8 mouse cellular contexts compared by ENCODE assay signal in the genomic region with DNA sequence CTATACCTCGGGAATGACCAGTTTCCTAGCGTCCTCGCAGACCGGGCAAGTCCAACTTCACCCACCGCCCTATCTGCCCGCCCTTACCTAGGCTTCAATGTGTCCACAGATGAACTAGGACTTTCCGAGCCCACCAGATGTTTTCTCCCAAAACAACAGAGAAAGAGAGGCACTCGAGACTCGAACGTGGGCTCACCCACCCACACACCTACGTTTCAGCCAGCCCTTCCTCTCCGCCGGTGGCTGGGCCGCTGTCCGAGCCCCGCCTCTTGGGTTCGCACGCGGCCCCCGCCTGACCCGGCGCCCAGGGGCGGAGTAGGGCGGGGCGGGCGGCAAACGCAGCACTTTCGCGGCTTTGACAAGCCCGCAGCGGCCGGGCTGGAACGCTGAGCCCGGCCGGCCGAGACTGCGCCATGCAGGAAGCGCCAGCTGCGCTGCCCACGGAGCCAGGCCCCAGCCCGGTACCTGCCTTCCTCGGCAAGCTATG. TPM values are rescaled to one million over a fixed set of nuclear protein-coding genes. Genes with fewer than 3 reads are reported as not detected.
DNase-seq lines count a peak whose midpoint lies in the region; ATAC-seq lines count a peak whose summit lies in the region.

A gene (plus strand): TSS at position 341 of the 487 bp plus-strand sequence.

- no peaks in the 10 kb centered on the region for H3K9me3 ChIP-seq in embryonic facial prominence, embryonic 15.5 days (replicated peaks)

- H3K4me1 ChIP-seq in embryonic facial prominence, embryonic 15.5 days: peaks cover 39% of the 10 kb centered on the region

- H3K36me3 ChIP-seq in embryonic facial prominence, embryonic 15.5 days: no peaks in the 10 kb centered on the region

- WGBS in embryonic facial prominence, embryonic 15.5 days: under 1% methylated on average over 42 of the region's 42 CpGs

- H3K4me3 ChIP-seq in embryonic facial prominence, embryonic 15.5 days (replicated peaks): peak within 1 kb of the TSS; percentile 47

- intact Hi-C loops in heart, postnatal 10 days (cut with DNase I): loop anchor here (2.0 kb wide), 1 partner anchor 19 kb away; a partner anchor contains a TSS

- peak within 1 kb of the TSS; percentile 90 for H3K4me2 ChIP-seq in embryonic facial prominence, embryonic 15.5 days (replicated peaks)

- no peak within 1 kb of the TSS; the same call in 1 of the 2 replicates for H3K9ac ChIP-seq in embryonic facial prominence, embryonic 15.5 days

- peak; percentile 8; the same call in 1 of the 2 replicates for ATAC-seq in embryonic facial prominence, embryonic 15.5 days (ENCODE audit: insufficient number of reproducible peaks, low FRiP score, low TSS enrichment, low read depth)
- ATAC-seq in megakaryocyte progenitor cell, adult 5-6 weeks (replicated peaks; ENCODE audit: poor library complexity): peak; percentile 27

- H3K27me3 ChIP-seq in embryonic facial prominence, embryonic 15.5 days: peaks cover 86% of the 10 kb centered on the region

- peak; percentile 48 for DNase-seq in layer of hippocampus, adult 11-12 months (ENCODE audit: low spot score)
- no peak for DNase-seq in layer of hippocampus, postnatal 36 days
- peak; percentile 67 for DNase-seq in Muller cell, postnatal 12 days (ENCODE audit: inconsistent ontology term)
- peak; percentile 69 to 74 for DNase-seq in heart, postnatal 10 days
- DNase-seq in kidney, postnatal 4 days: peak; percentile 59 to 75
- DNase-seq in adipocyte (ENCODE audit: low spot score): no peak

- H3K27ac ChIP-seq in embryonic facial prominence, embryonic 15.5 days (replicated peaks): no peak within 1 kb of the TSS

RNA-seq across cellular contexts. Expression of the gene that starts here (rescaled TPM):
- total RNA-seq in layer of hippocampus, postnatal 36 days (2021): 1 to 10 TPM; 4.9 to 7.0 TPM
- polyA plus RNA-seq in embryonic facial prominence, embryonic 15.5 days (2015; fragmentation: Nextera tagmentation; extraction: Ambion mirVana): 0.13 and 0.33 TPM in 2 replicates
- under 1 TPM; 0.84 to 0.94 TPM for total RNA-seq in heart, postnatal 10 days (2021)
- total RNA-seq in megakaryocyte progenitor cell, adult 5-6 weeks (2015): not detected in 2 replicates
- not detected in 2 replicates for total RNA-seq in megakaryocyte progenitor cell, adult 5-6 weeks (2017)

Comparison
In these comparisons a context has a peak if more than half of its experiments do, and no peak if none do; other contexts are left out.
1. DNase-seq: peak in layer of hippocampus, adult 11-12 months (single experiment), Muller cell, postnatal 12 days (single experiment) and kidney, postnatal 4 days (2 of 2); none in layer of hippocampus, postnatal 36 days (0 of 2) and adipocyte (single experiment).
2. Peak in ATAC-seq, H3K4me3 ChIP-seq and H3K4me2 ChIP-seq in embryonic facial prominence, embryonic 15.5 days; RNA of the gene not detected or under 1 TPM.
3. Peak in DNase-seq in heart, postnatal 10 days; RNA of the gene not detected or under 1 TPM.
4. Peak in ATAC-seq in megakaryocyte progenitor cell, adult 5-6 weeks; RNA of the gene not detected or under 1 TPM.